Mouse (Mus musculus): ENCODE measurements around the gene Camk1d. TPM values are rescaled to one million over a fixed set of nuclear protein-coding genes. Genes with fewer than 3 reads are reported as not detected.
"Not testable (repeated sequence)": the region's sequence is repeated elsewhere in the genome, so short reads cannot be mapped to it uniquely, and the experiment has no call there.

Gene Camk1d
- total RNA-seq, 2 experiments from 2014 or later = 6.6 TPM

GRCm38 (mm10) chr2:5249199-5249598, 465.1 kb downstream of the Camk1d start:
- not testable (repeated sequence) for DNase-seq

Other genes starting within 250 kb of the Camk1d start
- 10 to 100 TPM; 45.0 to 49.3 TPM for gene Nudt5, start 130.5 kb upstream of the Camk1d start, total RNA-seq (2021)
- gene Cdc123, start 130.6 kb upstream of the Camk1d start, total RNA-seq (2021) = 100 to 1,000 TPM; 133 to 138 TPM
- gene Gm13199, start 148.4 kb upstream of the Camk1d start, total RNA-seq (2021) = under 1 TPM; 0.66 to 0.73 TPM
- gene Sec61a2, start 180.9 kb upstream of the Camk1d start, total RNA-seq (2021) = 10 to 100 TPM; 28.0 to 38.2 TPM
- 10 to 100 TPM in 1 of 2 experiments, 1 to 10 TPM in 1; 7.7 to 14.2 TPM for gene Dhtkd1, start 228.3 kb upstream of the Camk1d start, total RNA-seq (2021)
- 10 to 100 TPM; 22.1 to 24.5 TPM for gene Upf2, start 237.0 kb upstream of the Camk1d start, total RNA-seq (2021)